Mouse (Mus musculus) adrenal gland, adult 2 months (tissue): ENCODE measurements around the gene Lrrc7. TPM values are rescaled to one million over a fixed set of nuclear protein-coding genes. Genes with fewer than 3 reads are reported as not detected.

Experiments
- DNase-seq: peaks from one replicate; pipeline ENCODE4 v3.0.0; 2021
- long read RNA-seq: library from polyadenylated mRNA; stranded (forward); transcript quantifications from one replicate; pipeline ENCODE4 v2.0.0, GENCODE M21; 2021
- polyA plus RNA-seq: library from polyadenylated mRNA; depleted of rRNA; stranded (reverse); fragments of >200 nt; gene quantifications from 2 replicates; pipeline ENCODE4 v1.2.3, GENCODE M21; 2012; rRNA removed
- total RNA-seq, 2 experiments: library from RNA; stranded (reverse); gene quantifications; 2 replicates each; pipeline ENCODE4 v1.2.3; 2021

The Lrrc7 gene
- total RNA-seq = under 1 TPM in 1 of 2 experiments, not detected in 1; 0.17 TPM
- 0.01 TPM in 1 of 2 replicates, not detected in the other for polyA plus RNA-seq
- long read RNA-seq = 0 reads

GRCm38 (mm10) chr3:158561987-158562360 is at the start of gene Lrrc7:
TSS of gene Lrrc7 (minus strand) at chr3:158562221.
- peak; percentile 9 for DNase-seq

- no peak for DNase-seq
Observed at GRCm38 (mm10) chr3:158607065-158607464, 45.0 kb upstream of the Lrrc7 start.

- no peak for DNase-seq
Observed at GRCm38 (mm10) chr3:158605274-158605673, 43.3 kb upstream of the Lrrc7 start.

GRCm38 (mm10) chr3:158561256-158561986 is 600 bp downstream of the Lrrc7 start:
- peak; percentile 1 for DNase-seq

- no peak for DNase-seq
Observed at GRCm38 (mm10) chr3:158560891-158561255, 1.1 kb downstream of the Lrrc7 start.

- DNase-seq = no peak
Observed at GRCm38 (mm10) chr3:158559691-158560650, 2.0 kb downstream of the Lrrc7 start.

GRCm38 (mm10) chr3:158559131-158559658 is 2.8 kb downstream of the Lrrc7 start:
- DNase-seq = no peak

- DNase-seq = no peak
Observed at GRCm38 (mm10) chr3:158558631-158559030, 3.4 kb downstream of the Lrrc7 start.

DNA sequence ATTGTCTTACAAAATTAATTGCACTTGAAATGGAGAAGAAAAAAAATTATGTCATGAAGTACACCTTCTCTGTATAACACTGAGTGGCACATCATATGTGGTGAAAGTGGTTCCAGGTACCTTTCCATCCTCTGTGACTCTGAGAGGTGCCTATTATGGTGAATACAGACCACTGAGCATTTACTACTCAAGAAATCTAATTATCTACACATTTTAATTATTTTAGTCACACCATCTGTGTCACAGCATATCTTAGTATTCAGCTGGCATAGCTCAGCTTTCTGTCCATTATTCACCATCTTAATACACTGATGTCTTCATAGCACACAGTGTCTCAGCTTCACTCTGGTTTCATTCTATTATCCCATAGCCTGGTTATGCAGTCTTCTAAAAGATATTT is 7.7 kb downstream of the Lrrc7 start:
- DNase-seq = no peak

- no peak for DNase-seq
Observed at GRCm38 (mm10) chr3:158552105-158552504, 9.9 kb downstream of the Lrrc7 start.

GRCm38 (mm10) chr3:158543481-158543880 is 18.5 kb downstream of the Lrrc7 start:
- no peak for DNase-seq

DNA sequence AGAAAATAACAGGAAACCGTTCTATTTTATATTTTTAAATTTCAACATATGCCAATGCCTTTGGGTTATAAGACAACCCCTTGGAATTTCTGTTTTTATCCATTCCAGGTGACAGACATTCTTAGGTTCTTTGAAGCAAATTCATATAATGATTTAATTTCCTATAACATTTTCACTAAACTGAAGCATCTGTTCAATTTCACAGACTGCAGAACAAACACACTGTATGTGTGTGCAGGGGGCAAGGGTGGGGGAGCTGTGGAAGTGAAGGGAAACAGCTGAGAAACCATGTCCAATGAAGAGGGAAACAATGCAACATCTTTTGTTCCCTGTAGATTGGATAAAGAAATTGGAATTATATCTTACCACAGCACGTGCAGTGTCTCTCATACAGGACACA is 29.2 kb downstream of the Lrrc7 start:
- no peak for DNase-seq

DNA sequence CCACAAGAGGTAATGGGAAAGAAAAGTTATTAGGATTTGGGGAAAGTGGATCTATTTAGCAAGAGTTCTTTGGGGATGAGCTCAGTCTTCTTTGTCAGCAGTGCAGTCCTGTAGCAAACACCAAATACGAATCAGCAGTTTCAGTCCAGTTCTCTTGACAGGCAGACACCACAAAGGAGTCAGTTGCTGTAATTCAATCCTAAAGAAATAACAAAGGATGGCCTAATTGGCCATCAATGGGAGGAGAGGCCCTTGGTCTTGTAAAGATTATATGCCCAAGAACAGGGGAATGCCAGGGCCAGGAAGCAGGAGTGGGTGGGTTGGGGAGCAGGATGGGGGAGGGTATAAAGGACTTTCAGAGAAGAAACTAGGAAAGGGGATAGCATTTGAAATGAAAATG is 33.5 kb downstream of the Lrrc7 start:
- DNase-seq = no peak

- no peak for DNase-seq
Observed at GRCm38 (mm10) chr3:158493730-158494129, 68.3 kb downstream of the Lrrc7 start.

- no peak for DNase-seq
Observed at GRCm38 (mm10) chr3:158479677-158480076, 82.3 kb downstream of the Lrrc7 start.

- no peak for DNase-seq
Observed at GRCm38 (mm10) chr3:158400600-158400999, 161.4 kb downstream of the Lrrc7 start.

GRCm38 (mm10) chr3:158391534-158391933 is 170.5 kb downstream of the Lrrc7 start:
- no peak for DNase-seq

GRCm38 (mm10) chr3:158388076-158388454 is 174.0 kb downstream of the Lrrc7 start:
- no peak for DNase-seq

DNA sequence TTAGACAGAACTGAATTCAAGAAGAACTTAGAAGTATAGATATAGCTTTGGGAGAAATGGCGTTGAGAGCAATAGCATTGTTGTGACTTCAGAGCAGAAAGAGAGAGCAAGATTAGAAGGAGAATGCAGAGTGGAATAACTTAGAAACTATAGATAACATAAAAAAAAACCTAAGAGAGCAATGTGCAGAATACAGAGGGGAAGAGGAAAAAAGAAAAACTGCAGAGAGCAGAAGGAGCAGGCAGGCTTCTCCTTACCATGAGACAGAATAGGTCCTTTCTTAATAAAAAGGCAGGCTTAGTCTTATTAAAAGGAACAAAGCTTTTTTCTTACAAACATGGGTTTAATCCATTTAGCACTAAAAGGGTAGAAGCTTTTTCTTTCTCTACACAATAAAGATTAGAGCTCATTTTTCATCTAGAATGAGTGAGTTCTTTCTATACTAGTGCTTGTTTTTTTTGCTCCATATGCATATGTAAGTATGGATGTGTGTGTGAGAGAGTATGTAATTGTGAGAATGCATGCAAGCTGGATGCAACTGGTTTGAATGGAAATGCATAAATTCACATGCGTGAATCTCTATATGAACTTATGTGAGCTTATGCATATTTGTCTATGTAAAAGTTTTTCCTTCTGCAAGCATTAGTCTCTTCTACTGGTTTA is 174.5 kb downstream of the Lrrc7 start:
- DNase-seq = no peak

- DNase-seq = no peak
Observed at GRCm38 (mm10) chr3:158386848-158387247, 175.2 kb downstream of the Lrrc7 start.

- DNase-seq = no peak
Observed at GRCm38 (mm10) chr3:158375885-158376284, 186.1 kb downstream of the Lrrc7 start.

- no peak for DNase-seq
Observed at GRCm38 (mm10) chr3:158369169-158369568, 192.9 kb downstream of the Lrrc7 start.
